Mouse (Mus musculus) v-Abl transformed pro-B cells (cell line): ENCODE data around the gene Dscaml1.

Source experiments
- in situ Hi-C, 2 experiments: fragments of 400-800 bp; cut with MboI; formaldehyde crosslinking; loops; one replicate each; pipeline ENCODE4 v1.15.1; 2025; ENCODE audit not compliant: unreplicated experiment in 2 of 2

The Dscaml1 gene

GRCm38 (mm10) chr9:45434171-45434570 is 7.7 kb downstream of the Dscaml1 start:
- in situ Hi-C loops = loop anchor here in 1 of 2 experiments (25.0 kb wide), 1 partner anchor 778 kb away; no protein-coding TSS in a partner anchor

- in situ Hi-C loops = loop anchor here in 1 of 2 experiments (25.0 kb wide), 1 partner anchor 773 kb away; no protein-coding TSS in a partner anchor
Observed at GRCm38 (mm10) chr9:45439025-45439424, 12.6 kb downstream of the Dscaml1 start.

GRCm38 (mm10) chr9:45440083-45440784 is 13.8 kb downstream of the Dscaml1 start:
- in situ Hi-C loops = loop anchor here in 1 of 2 experiments (25.0 kb wide), 1 partner anchor 772 kb away; no protein-coding TSS in a partner anchor

GRCm38 (mm10) chr9:45444251-45444798 is 17.9 kb downstream of the Dscaml1 start:
- in situ Hi-C loops = loop anchor here in 1 of 2 experiments (25.0 kb wide), 1 partner anchor 768 kb away; no protein-coding TSS in a partner anchor

- in situ Hi-C loops = loop anchor here in 1 of 2 experiments (25.0 kb wide), 1 partner anchor 763 kb away; no protein-coding TSS in a partner anchor
Observed at GRCm38 (mm10) chr9:45449658-45450057, 23.2 kb downstream of the Dscaml1 start.

- in situ Hi-C loops = no loop called here
Observed at GRCm38 (mm10) chr9:45451346-45451745, 24.9 kb downstream of the Dscaml1 start.

- in situ Hi-C loops = no loop called here
Observed at GRCm38 (mm10) chr9:45454032-45454431, 27.6 kb downstream of the Dscaml1 start.

- in situ Hi-C loops = no loop called here
Observed at GRCm38 (mm10) chr9:45454889-45455610, 28.6 kb downstream of the Dscaml1 start.

GRCm38 (mm10) chr9:45457200-45457599 is 30.8 kb downstream of the Dscaml1 start:
- in situ Hi-C loops = no loop called here

- in situ Hi-C loops = no loop called here
Observed at GRCm38 (mm10) chr9:45458363-45458762, 31.9 kb downstream of the Dscaml1 start.

GRCm38 (mm10) chr9:45465396-45466019 is 39.1 kb downstream of the Dscaml1 start:
- in situ Hi-C loops = no loop called here

- in situ Hi-C loops = no loop called here
Observed at GRCm38 (mm10) chr9:45468235-45468634, 41.8 kb downstream of the Dscaml1 start.

GRCm38 (mm10) chr9:45470746-45471471 is 44.5 kb downstream of the Dscaml1 start:
- in situ Hi-C loops = no loop called here

GRCm38 (mm10) chr9:45471691-45472090 is 45.3 kb downstream of the Dscaml1 start:
- in situ Hi-C loops = no loop called here

GRCm38 (mm10) chr9:45474874-45475273 is 48.4 kb downstream of the Dscaml1 start:
- in situ Hi-C loops = no loop called here

- in situ Hi-C loops = no loop called here
Observed at GRCm38 (mm10) chr9:45480936-45481335, 54.5 kb downstream of the Dscaml1 start.

- in situ Hi-C loops = no loop called here
Observed at GRCm38 (mm10) chr9:45486665-45487074, 60.2 kb downstream of the Dscaml1 start.

- in situ Hi-C loops = no loop called here
Observed at GRCm38 (mm10) chr9:45487179-45487801, 60.9 kb downstream of the Dscaml1 start.

GRCm38 (mm10) chr9:45490899-45491298 is 64.5 kb downstream of the Dscaml1 start:
- in situ Hi-C loops = no loop called here

GRCm38 (mm10) chr9:45494889-45495288 is 68.5 kb downstream of the Dscaml1 start:
- in situ Hi-C loops = no loop called here
